Mouse (Mus musculus) bone marrow macrophage, adult 2 months (primary cell): ENCODE data around the gene Rbm48. TPM values are rescaled to one million over a fixed set of nuclear protein-coding genes. Genes with fewer than 3 reads are reported as not detected.
"Not testable (repeated sequence)": the region's sequence is repeated elsewhere in the genome, so short reads cannot be mapped to it uniquely, and the experiment has no call there.

ENCODE experiments used
- H3K27ac ChIP-seq: 2 replicates; pipeline ENCODE4 v1.5.1; 2012; ENCODE audit warnings: low read depth, low read length; ENCODE audit not compliant: insufficient read depth
- H3K4me1 ChIP-seq: 2 replicates; pipeline ENCODE4 v1.6.1; 2012; ENCODE audit warnings: low read length; ENCODE audit not compliant: control insufficient read depth, insufficient read depth
- H3K4me3 ChIP-seq: 2 replicates; pipeline ENCODE4 v1.5.1; 2012; ENCODE audit warnings: mild to moderate bottlenecking, low read length, moderate library complexity; ENCODE audit not compliant: insufficient read depth
- CTCF ChIP-seq: IDR thresholded peaks from 2 replicates; pipeline ENCODE4 v1.5.1; 2012; ENCODE audit warnings: low read depth, mild to moderate bottlenecking, low read length, moderate library complexity
- POLR2A ChIP-seq: IDR thresholded peaks from 2 replicates; pipeline ENCODE4 v1.6.1; 2012; ENCODE audit warnings: mild to moderate bottlenecking, low read depth, low read length, borderline replicate concordance
- polyA plus RNA-seq: library from polyadenylated mRNA; stranded (reverse); fragments of >200 nt; gene quantifications from 2 replicates; pipeline ENCODE4 v1.2.4, GENCODE M21; 2012; ENCODE audit not compliant: missing spikeins, insufficient read depth, insufficient read length

Rbm48 gene
- polyA plus RNA-seq, result 8.8 and 11.0 TPM in 2 replicates

DNA sequence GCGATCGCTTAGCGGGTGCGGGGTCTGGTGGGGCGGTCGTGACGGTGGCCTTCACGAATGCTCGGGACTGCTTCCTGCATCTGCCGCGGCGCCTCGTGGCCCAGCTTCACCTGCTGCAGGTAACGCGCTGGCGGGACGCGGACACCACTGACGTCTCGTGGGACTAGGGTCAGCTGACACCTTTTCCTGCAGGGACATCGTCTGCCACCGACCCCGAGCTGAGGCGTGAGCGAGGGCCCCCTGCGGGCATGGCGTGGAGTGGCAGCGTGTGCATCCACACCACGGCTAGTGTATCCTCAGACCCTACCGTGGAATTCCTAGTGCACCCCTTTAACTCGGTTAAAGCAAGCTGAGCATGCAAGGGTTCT, at the start of gene Rbm48:
Rbm48 (minus strand) TSS at position 187 of the 368 bp plus-strand sequence.
- Histone ChIP-seq H3K4me1 (peaks cover 11% of the 10 kb centered on the region), H3K27ac (peak within 1 kb of the TSS; percentile 5; the same call in 1 of the 2 replicates), H3K4me3 (peak within 1 kb of the TSS; percentile 82)
- TF ChIP-seq POLR2A, result no peak
- TF ChIP-seq CTCF, result peak; percentile 39

GRCm38 (mm10) chr5:3645326-3645725, 48.9 kb upstream of the Rbm48 start:
- Histone ChIP-seq H3K27ac (no peak overlapping the region), H3K4me1 (peaks cover 2% of the 10 kb centered on the region), H3K4me3 (no peak overlapping the region)
- TF ChIP-seq CTCF (no peak), POLR2A (no peak)

- H3K4me3 ChIP-seq, result no peak overlapping the region
- H3K4me1 ChIP-seq, result peaks cover 2% of the 10 kb centered on the region
- no peak for TF ChIP-seq POLR2A
- no peak for TF ChIP-seq CTCF
- no peak overlapping the region for H3K27ac ChIP-seq
Observed at GRCm38 (mm10) chr5:3644621-3645020, 48.2 kb upstream of the Rbm48 start.

- H3K4me3 ChIP-seq, result no peak overlapping the region
- H3K4me1 ChIP-seq, result no peaks in the 10 kb centered on the region
- TF ChIP-seq CTCF (no peak), POLR2A (no peak)
- H3K27ac ChIP-seq, result no peak overlapping the region
Observed at GRCm38 (mm10) chr5:3635286-3635685, 38.9 kb upstream of the Rbm48 start.

GRCm38 (mm10) chr5:3633951-3634350, 37.6 kb upstream of the Rbm48 start:
- no peak overlapping the region for H3K27ac ChIP-seq
- TF ChIP-seq CTCF, result peak; percentile 84
- TF ChIP-seq POLR2A, result no peak
- H3K4me3 ChIP-seq, result no peak overlapping the region
- H3K4me1 ChIP-seq, result no peaks in the 10 kb centered on the region

DNA sequence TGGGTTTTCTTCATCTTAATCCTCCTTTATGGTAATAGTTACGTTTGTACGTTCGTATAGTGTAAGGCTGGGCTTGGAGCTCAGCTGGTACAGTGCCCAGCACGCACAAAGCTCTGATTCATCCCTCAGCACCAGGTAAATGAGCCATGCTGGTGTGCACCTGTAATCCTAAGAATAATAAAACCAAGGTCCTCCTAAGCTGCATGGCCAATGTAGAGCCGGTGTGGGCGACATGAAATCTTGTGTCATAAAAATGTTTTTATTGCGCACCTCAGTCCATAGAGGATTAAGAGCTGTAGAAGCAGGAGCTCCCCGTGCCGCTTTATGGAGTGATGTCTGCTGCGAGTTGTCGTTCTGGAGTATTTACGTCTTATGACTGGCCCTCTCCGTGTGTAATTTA, 36.9 kb upstream of the Rbm48 start:
- TF ChIP-seq CTCF, result no peak
- no peak for TF ChIP-seq POLR2A
- Histone ChIP-seq H3K27ac (no peak overlapping the region), H3K4me3 (no peak overlapping the region)

DNA sequence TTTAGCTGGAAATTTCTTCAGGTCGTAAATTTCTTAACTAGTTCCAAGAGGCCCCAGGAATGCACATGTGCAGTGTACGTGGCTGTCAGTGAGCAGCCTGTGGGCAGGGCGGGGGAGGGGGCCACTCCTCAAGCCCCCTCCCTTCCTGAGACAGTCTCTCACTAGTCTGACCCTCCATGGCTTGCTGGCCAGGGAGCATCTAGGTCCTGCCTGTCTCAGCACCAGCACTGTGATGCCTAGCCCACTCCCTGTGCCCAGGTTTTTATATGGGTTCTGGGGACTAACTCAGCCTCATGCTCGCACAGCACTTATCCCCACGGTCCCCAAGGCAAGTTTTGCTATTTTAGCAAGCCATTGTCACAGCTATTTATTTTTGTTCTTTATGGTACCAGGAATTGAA, 35.9 kb upstream of the Rbm48 start:
- no peak overlapping the region for H3K27ac ChIP-seq
- H3K4me1 ChIP-seq, result no peaks in the 10 kb centered on the region
- H3K4me3 ChIP-seq, result no peak overlapping the region
- TF ChIP-seq POLR2A (no peak), CTCF (no peak)

More for the DNA sequence above, 36.9 kb upstream of the Rbm48 start:
- no peaks in the 10 kb centered on the region for H3K4me1 ChIP-seq

DNA sequence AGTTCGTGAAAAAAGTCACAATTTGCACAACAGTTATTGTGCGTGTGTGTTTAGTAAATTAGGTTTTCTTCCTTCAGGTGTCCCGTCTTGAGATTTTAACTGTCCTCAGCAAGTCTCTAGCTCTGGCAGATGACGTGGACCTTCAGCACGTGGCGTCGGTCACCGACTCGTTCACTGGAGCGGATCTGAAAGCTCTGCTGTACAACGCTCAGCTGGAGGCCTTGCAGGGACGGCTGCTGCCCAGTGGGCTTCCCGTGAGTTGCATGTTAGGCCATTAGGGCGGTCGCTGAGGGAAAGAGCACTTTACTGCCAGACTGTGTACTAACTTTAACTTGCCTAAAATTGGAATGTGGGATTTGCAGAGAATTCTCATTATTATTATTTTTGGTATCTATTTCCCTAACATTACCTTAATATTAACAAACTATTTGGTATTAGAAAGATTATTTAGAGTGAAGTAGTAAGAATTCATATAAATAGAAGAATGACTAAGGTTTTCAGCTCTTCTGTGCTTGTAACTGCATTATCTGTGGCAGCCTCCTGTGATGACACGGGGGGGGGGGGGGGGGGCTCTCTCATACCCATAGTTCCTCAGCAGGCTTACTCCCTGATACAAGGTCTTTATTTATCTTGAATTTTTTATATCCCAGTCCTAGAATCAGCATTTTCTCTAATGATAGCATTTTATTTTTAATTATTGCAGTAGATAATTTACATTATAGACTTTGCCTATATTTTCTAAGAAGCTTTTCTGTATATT, 35.3 kb upstream of the Rbm48 start:
- no peak for TF ChIP-seq CTCF
- TF ChIP-seq POLR2A, result no peak
- H3K27ac ChIP-seq, result no peak overlapping the region
- H3K4me3 ChIP-seq, result no peak overlapping the region
- H3K4me1 ChIP-seq, result no peaks in the 10 kb centered on the region

GRCm38 (mm10) chr5:3630055-3630454, 33.7 kb upstream of the Rbm48 start:
- no peak overlapping the region for H3K27ac ChIP-seq
- H3K4me3 ChIP-seq, result no peak overlapping the region
- TF ChIP-seq CTCF (no peak), POLR2A (no peak)
- H3K4me1 ChIP-seq, result no peaks in the 10 kb centered on the region

GRCm38 (mm10) chr5:3620486-3620885, 24.1 kb upstream of the Rbm48 start:
- Histone ChIP-seq H3K27ac (no peak overlapping the region), H3K4me3 (no peak overlapping the region), H3K4me1 (peaks cover 7% of the 10 kb centered on the region)
- TF ChIP-seq CTCF, result no peak
- TF ChIP-seq POLR2A, result no peak

DNA sequence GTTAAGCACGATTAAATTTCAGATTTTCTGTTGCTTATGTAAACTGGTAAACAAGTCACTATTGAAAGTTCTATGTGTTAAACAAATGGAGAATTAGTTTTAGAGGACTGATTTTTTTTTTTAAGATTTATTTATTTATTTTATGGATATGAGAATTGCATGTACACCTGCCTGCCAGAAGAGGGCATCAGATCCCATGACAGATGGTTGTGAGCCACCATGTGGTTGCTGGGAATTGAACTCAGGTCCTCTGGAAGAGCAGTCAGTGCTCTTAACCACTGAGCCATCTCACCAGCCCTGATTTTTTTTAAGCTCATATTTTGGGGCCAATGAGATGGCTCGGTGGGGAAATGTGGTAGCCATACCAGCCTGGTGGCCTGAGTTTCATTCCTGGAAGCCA, 15.4 kb upstream of the Rbm48 start:
- H3K4me1 ChIP-seq, H3K27ac ChIP-seq, H3K4me3 ChIP-seq: not testable (repeated sequence)
